ENCODE assay signal across 17 mouse cellular contexts in the genomic region with DNA sequence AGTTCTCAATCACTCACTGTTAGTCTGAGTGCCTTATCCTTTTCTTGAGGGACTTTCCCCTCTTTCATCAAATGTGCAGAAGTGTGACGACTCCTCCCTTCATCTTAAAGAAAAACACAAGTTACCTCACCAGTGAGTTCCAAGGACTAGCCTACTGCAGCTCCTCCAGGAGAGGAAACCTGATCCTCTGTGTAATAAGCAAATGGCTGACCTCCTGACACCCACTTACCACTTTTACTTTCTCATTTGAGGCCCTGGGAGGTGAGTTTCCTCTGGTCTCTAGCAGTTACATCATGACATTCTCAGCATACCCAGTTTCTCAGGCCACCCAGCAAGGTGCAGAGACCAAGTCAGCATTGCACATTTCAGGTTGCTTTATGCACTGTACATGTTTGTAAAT.
DNase-seq lines count a peak whose midpoint lies in the region; ATAC-seq and TF ChIP-seq lines count a peak whose summit lies in the region.
"Had no signal": no experiment of that assay in that cellular context is flagged by ENCODE, and none has a peak within 500 bp of the region (broad histone marks: within the 10 kb centered on the region; RNA-seq: fewer than 3 reads in every experiment).

No protein-coding gene starts in this region.

- no peak for TF ChIP-seq CTCF in lung, embryonic 14.5 days (IDR thresholded peaks at IDR 0.05; ENCODE audit: low read depth)

- H3K79me2 ChIP-seq in myocyte (ENCODE audit: control insufficient read depth, insufficient read depth) = no peaks in the 10 kb centered on the region

- TF ChIP-seq POLR2A in myocyte (IDR thresholded peaks at IDR 0.05; ENCODE audit: insufficient read length, low read depth) = no peak

- no peaks in the 10 kb centered on the region for H3K36me3 ChIP-seq in lung, embryonic 14.5 days (ENCODE audit: insufficient read depth)
- no peaks in the 10 kb centered on the region for H3K36me3 ChIP-seq in embryonic facial prominence, embryonic 14.5 days (ENCODE audit: control insufficient read depth, insufficient read depth, low read length)
- no peaks in the 10 kb centered on the region for H3K36me3 ChIP-seq in myocyte (ENCODE audit: control insufficient read depth, insufficient read depth)
- H3K36me3 ChIP-seq: heart, embryonic 12.5 days; hindbrain, embryonic 12.5 days; neural tube, embryonic 12.5 days had no signal

- DNase-seq in lung, embryonic 14.5 days = peak; percentile 51
- no peak for DNase-seq in lung, postnatal 4 days
- peak; percentile 80 for DNase-seq in embryo, embryonic 10.5 days (ENCODE audit: low spot score)
- DNase-seq in embryonic facial prominence, embryonic 14.5 days (ENCODE audit: low spot score) = peak; percentile 30
- no peak for DNase-seq in urinary bladder, adult 18-20 months (ENCODE audit: low spot score in 2 of 2)
- DNase-seq in frontal cortex, adult 2 months (ENCODE audit: extremely low spot score in 1 of 2, low spot score in 1 of 2) = no peak
- DNase-seq: cerebellum, adult 11-12 months; gastrocnemius, postnatal 36 days; kidney, postnatal 10 days; layer of hippocampus, postnatal 36 days; liver; midbrain, embryonic 14.5 days had no signal

- H3K4me2 ChIP-seq in lung, embryonic 14.5 days = no peak overlapping the region
- H3K4me2 ChIP-seq in embryonic facial prominence, embryonic 14.5 days (ENCODE audit: low read depth, low read length) = no peak overlapping the region
- no peak overlapping the region for H3K4me2 ChIP-seq in myocyte (ENCODE audit: low read depth)
- H3K4me2 ChIP-seq: heart, embryonic 12.5 days; hindbrain, embryonic 12.5 days; neural tube, embryonic 12.5 days had no signal

- H3ac ChIP-seq in myocyte (ENCODE audit: control insufficient read depth, insufficient read length) = no peak overlapping the region

- no peaks in the 10 kb centered on the region for H3K4me1 ChIP-seq in lung, embryonic 14.5 days (ENCODE audit: insufficient read depth)
- no peaks in the 10 kb centered on the region; the same call in 1 of the 2 replicates for H3K4me1 ChIP-seq in embryonic facial prominence, embryonic 14.5 days (ENCODE audit: control insufficient read depth, insufficient read depth, low read length)
- H3K4me1 ChIP-seq: hindbrain, embryonic 12.5 days; neural tube, embryonic 12.5 days had no signal

- no peak overlapping the region for H3K9ac ChIP-seq in lung, embryonic 14.5 days
- H3K9ac ChIP-seq in embryonic facial prominence, embryonic 14.5 days (ENCODE audit: low read depth, low read length) = no peak overlapping the region
- H3K9ac ChIP-seq: heart, embryonic 12.5 days; hindbrain, embryonic 12.5 days; neural tube, embryonic 12.5 days had no signal

- no peak overlapping the region for H3K27ac ChIP-seq in lung, embryonic 14.5 days (ENCODE audit: low read depth)
- H3K27ac ChIP-seq in embryonic facial prominence, embryonic 14.5 days (replicated peaks; ENCODE audit: low read depth, low read length) = no peak overlapping the region
- H3K27ac ChIP-seq: hindbrain, embryonic 12.5 days; macrophage; neural tube, embryonic 12.5 days had no signal

- peak; percentile 91 for ATAC-seq in lung, embryonic 14.5 days (ENCODE audit: insufficient read depth)
- 0 out of 2 replicates have a peak, but pooled peaks have one; percentile 60 for ATAC-seq in embryonic facial prominence, embryonic 14.5 days (ENCODE audit: low read depth)

- no peak overlapping the region for H3K4me3 ChIP-seq in lung, embryonic 14.5 days (ENCODE audit: low read depth, low read length)
- H3K4me3 ChIP-seq in embryonic facial prominence, embryonic 14.5 days (ENCODE audit: low read depth, low read length) = no peak overlapping the region
- no peak overlapping the region for H3K4me3 ChIP-seq in myocyte
- H3K4me3 ChIP-seq: heart, embryonic 12.5 days; hindbrain, embryonic 12.5 days; neural tube, embryonic 12.5 days had no signal

- H3K27me3 ChIP-seq in lung, embryonic 14.5 days (ENCODE audit: insufficient read depth, low read length) = no peaks in the 10 kb centered on the region
- 0 out of 2 replicates have a peak, but pooled peaks cover 2% of the 10 kb centered on the region for H3K27me3 ChIP-seq in embryonic facial prominence, embryonic 14.5 days (replicated peaks; ENCODE audit: control insufficient read depth, insufficient read depth, low read length)
- H3K27me3 ChIP-seq in myocyte (ENCODE audit: control insufficient read depth, insufficient read depth, insufficient read length) = no peaks in the 10 kb centered on the region
- H3K27me3 ChIP-seq: heart, embryonic 12.5 days; hindbrain, embryonic 12.5 days; neural tube, embryonic 12.5 days had no signal

- WGBS in lung, embryonic 14.5 days = 0% methylated on average over 1 of the region's 1 CpGs
- 8% methylated on average over 1 of the region's 1 CpGs for WGBS in embryonic facial prominence, embryonic 14.5 days

- no peaks in the 10 kb centered on the region for H3K9me3 ChIP-seq in lung, embryonic 14.5 days (ENCODE audit: low read depth, low read length)
- no peaks in the 10 kb centered on the region for H3K9me3 ChIP-seq in embryonic facial prominence, embryonic 14.5 days (ENCODE audit: control insufficient read depth, low read length)
- H3K9me3 ChIP-seq: heart, embryonic 12.5 days; hindbrain, embryonic 12.5 days; neural tube, embryonic 12.5 days had no signal

TF ChIP-seq in myocyte, 11 proteins besides CTCF, POLR2A, EP300 and RAD21:
- TF ChIP-seq CEBPB (IDR thresholded peaks at IDR 0.05; ENCODE audit: insufficient read depth, poor library complexity, severe bottlenecking) (0 out of 2 replicates have a peak, but pooled peaks have one; percentile 23), REST (IDR thresholded peaks at IDR 0.05; ENCODE audit: insufficient read depth, insufficient read length) (no peak)

Comparison
In these comparisons a context has a peak if more than half of its experiments do, and no peak if none do; other contexts are left out.
1. DNase-seq: peak in lung, embryonic 14.5 days (single experiment), embryo, embryonic 10.5 days (single experiment) and embryonic facial prominence, embryonic 14.5 days (single experiment); none in lung, postnatal 4 days (0 of 2), urinary bladder, adult 18-20 months (0 of 2) and frontal cortex, adult 2 months (0 of 2).